Mouse (Mus musculus) heart, embryonic 15.5 days (tissue): ENCODE data around the gene Gm7271. TPM values are rescaled to one million over a fixed set of nuclear protein-coding genes. Genes with fewer than 3 reads are reported as not detected.

ENCODE experiments used
- ATAC-seq: fragments of 200-750 bp; cut with Nextera tagmentation; replicated peaks from 2 replicates; pipeline ENCODE4 v1.8.0; 2017; ENCODE audit warnings: low read depth, moderate TSS enrichment; ENCODE audit not compliant: insufficient number of reproducible peaks, insufficient read depth, low FRiP score
- H3K27ac ChIP-seq: fragments of 300-500 bp; sonication (generic); 2 replicates; pipeline ENCODE4 v1.5.1; 2015; ENCODE audit warnings: mild to moderate bottlenecking, inconsistent platforms
- H3K27me3 ChIP-seq: fragments of 300-500 bp; sonication (generic); 2 replicates; pipeline ENCODE4 v1.6.1; 2015; ENCODE audit warnings: inconsistent platforms
- H3K36me3 ChIP-seq: fragments of 300-500 bp; sonication (generic); 2 replicates; pipeline ENCODE4 v1.6.1; 2015; ENCODE audit warnings: mild to moderate bottlenecking, inconsistent platforms
- H3K4me1 ChIP-seq: fragments of 300-500 bp; sonication (generic); replicated peaks from 2 replicates; pipeline ENCODE4 v1.6.1; 2015; ENCODE audit warnings: inconsistent platforms
- H3K4me2 ChIP-seq: fragments of 300-500 bp; sonication (generic); 2 replicates; pipeline ENCODE4 v1.6.1; 2015; ENCODE audit warnings: inconsistent platforms, mild to moderate bottlenecking, moderate library complexity
- H3K4me3 ChIP-seq: fragments of 300-500 bp; sonication (generic); 2 replicates; pipeline ENCODE4 v1.5.1; 2015; ENCODE audit warnings: mild to moderate bottlenecking, inconsistent platforms
- H3K9ac ChIP-seq: fragments of 300-500 bp; sonication (generic); 2 replicates; pipeline ENCODE4 v1.6.1; 2015; ENCODE audit warnings: mild to moderate bottlenecking, inconsistent platforms
- H3K9me3 ChIP-seq: fragments of 300-500 bp; sonication (generic); replicated peaks from 2 replicates; pipeline ENCODE4 v1.6.1; 2016; ENCODE audit warnings: inconsistent platforms
- WGBS: fragments of 180-500 bp; shearing (Covaris S2); methylation state at CpG from one replicate; pipeline ENCODE4 v1.1.7; 2015; ENCODE audit warnings: mixed read lengths; 5-methylcytosine and 5-hydroxymethylcytosine counted together
- polyA plus RNA-seq: library from polyadenylated mRNA; unstranded; fragments of >200 nt; fragmentation: Nextera tagmentation; extraction: Ambion mirVana; gene quantifications from 2 replicates; pipeline ENCODE4 v1.2.1, GENCODE M21; 2015

The Gm7271 gene
- polyA plus RNA-seq, 1 experiment from 2014 or later: not detected

DNA sequence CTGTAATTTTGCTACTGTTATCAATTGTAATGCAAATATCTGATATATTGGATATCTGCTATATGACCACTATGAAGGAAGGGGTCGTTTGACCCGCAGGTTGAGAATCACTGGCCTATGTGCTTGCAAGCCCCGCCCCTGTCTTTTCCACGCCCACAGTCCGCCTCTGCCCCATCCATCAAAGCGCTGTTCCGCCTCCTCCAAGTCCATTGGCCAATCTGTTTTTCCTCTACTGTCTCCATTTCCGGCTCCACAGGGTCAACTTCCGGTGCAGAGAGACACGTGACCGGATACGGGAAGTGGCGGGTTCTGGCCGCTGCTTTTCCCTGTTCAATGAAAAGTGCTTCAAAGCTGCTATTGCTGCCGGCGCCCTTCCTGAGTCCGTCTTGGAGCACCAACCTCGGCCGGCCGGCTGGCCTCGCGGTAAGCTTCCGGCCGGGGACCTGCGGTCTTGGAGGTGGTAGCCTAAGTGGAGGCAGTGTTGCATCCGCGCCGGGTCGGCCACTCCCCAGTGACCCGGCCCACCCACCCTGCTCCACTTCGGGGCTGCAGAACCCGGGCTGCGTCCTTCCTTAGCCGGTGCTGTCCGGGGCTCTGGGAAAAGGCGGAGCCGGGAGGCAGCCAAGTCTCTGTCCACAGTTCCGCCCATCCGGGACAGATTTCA lies 45.3 kb downstream of the Gm7271 start, which contains the start of gene Exoc1:
Gene Exoc1, plus strand, starts transcription at position 272 of the 664 bp plus-strand sequence.
- Histone ChIP-seq H3K27me3 (no peaks in the 10 kb centered on the region), H3K36me3 (peaks cover 4% of the 10 kb centered on the region; the same call in 1 of the 2 replicates), H3K4me2 (peak within 1 kb of the TSS; percentile 67), H3K27ac (peak within 1 kb of the TSS; percentile 80), H3K9ac (peak within 1 kb of the TSS; percentile 72), H3K4me3 (peak within 1 kb of the TSS; percentile 78), H3K9me3 (no peaks in the 10 kb centered on the region), H3K4me1 (peaks cover 8% of the 10 kb centered on the region)
- under 1% methylated on average over 39 of the region's 39 CpGs for WGBS
- ATAC-seq: peak; percentile 99

DNA sequence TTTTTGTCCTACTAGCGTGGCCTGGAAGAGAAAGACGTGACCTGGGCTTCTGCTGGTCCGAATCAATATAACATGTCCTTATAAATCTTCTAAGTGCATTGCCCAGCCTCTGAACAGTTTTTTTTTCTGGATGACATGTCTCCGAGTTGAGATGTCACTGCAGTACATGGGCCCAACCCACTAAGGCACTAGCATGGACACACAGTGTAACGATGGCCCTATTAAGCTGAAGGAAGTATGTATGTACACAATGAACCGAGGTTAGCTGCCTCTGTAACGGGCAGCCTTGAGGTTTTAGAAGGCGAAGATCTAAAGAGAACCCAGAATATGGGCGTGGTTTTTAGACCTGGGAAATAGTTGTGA lies 45.8 kb downstream of the Gm7271 start:
- H3K27ac ChIP-seq: peak overlapping the region; percentile 80
- H3K27me3 ChIP-seq: no peaks in the 10 kb centered on the region
- H3K4me2 ChIP-seq: peak overlapping the region; percentile 67
- H3K4me3 ChIP-seq: peak overlapping the region; percentile 78
- ATAC-seq: no peak
- H3K9ac ChIP-seq: peak overlapping the region; percentile 72
- peaks cover 8% of the 10 kb centered on the region for H3K4me1 ChIP-seq
- no peaks in the 10 kb centered on the region for H3K9me3 ChIP-seq
- 8% methylated on average over 9 of the region's 9 CpGs for WGBS
- H3K36me3 ChIP-seq: peaks cover 4% of the 10 kb centered on the region; the same call in 1 of the 2 replicates

DNA sequence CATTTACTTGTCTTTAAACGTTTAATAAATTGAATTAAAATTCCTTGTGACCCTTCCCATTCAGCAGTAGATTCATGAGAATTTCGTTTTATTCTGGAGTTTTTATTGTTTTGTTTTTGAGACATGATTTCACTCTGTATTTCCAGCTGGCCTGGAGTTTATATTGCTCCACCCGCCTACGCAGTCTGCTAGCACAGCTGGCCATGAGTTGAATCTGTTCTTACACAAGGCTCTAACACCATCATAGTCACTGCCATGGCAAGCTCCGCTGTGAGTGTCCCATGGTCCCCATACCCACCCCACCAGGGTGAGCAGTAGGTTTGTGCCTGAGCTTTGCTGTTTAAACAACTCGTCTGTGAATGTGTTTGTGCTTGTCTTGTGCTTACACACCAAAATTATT lies 49.3 kb downstream of the Gm7271 start:
- Histone ChIP-seq H3K27ac (no peak overlapping the region), H3K36me3 (peaks cover 31% of the 10 kb centered on the region; the same call in 1 of the 2 replicates), H3K4me2 (no peak overlapping the region), H3K4me3 (no peak overlapping the region), H3K9me3 (no peaks in the 10 kb centered on the region), H3K4me1 (peaks cover 8% of the 10 kb centered on the region), H3K9ac (no peak overlapping the region), H3K27me3 (no peaks in the 10 kb centered on the region)
- ATAC-seq: no peak
- WGBS: 83% methylated on average over 6 of the region's 6 CpGs

DNA sequence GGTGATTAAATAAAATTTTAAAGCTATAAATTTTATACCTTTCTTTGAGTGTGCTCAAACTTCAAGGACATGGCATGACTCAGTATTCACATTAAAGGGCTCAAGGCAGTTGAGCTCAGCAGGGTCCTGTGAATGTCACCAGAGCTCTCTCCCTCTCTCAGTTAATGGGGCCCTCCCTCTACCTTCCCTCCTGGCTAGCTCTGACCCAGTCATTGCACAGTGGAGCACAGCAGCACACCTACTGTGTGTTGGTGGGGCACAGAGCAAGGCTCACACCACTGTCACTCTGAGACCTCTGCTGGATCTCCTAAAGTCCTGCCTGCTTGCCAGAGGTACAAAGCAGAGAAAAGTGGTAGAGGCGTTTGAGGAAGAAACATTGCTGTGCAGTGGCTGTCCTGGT lies 52.4 kb downstream of the Gm7271 start:
- no peak for ATAC-seq
- no peaks in the 10 kb centered on the region for H3K4me1 ChIP-seq
- 59% methylated on average over 1 of the region's 1 CpGs for WGBS
- H3K9me3 ChIP-seq: no peaks in the 10 kb centered on the region
- H3K27me3 ChIP-seq: no peaks in the 10 kb centered on the region
- peaks cover 42% of the 10 kb centered on the region for H3K36me3 ChIP-seq
- H3K9ac ChIP-seq: no peak overlapping the region
- H3K4me2 ChIP-seq: no peak overlapping the region
- H3K27ac ChIP-seq: no peak overlapping the region
- H3K4me3 ChIP-seq: no peak overlapping the region

DNA sequence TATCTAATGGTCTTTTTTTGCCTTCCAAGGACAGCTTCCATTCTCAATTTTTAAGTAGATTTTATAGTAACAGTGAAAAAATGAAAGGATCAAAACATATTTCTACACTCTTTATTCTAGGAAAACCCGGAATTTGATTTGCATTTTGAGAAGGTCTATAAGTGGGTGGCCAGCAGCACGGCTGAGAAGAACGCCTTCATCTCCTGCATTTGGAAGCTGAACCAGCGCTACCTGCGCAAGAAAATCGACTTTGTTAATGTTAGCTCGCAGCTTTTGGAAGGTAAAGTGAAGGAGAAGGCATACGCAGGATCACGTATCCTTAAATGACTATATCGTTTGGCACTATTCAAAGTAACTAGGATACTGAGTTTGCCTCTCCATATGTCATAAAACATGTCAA lies 53.7 kb downstream of the Gm7271 start:
- Histone ChIP-seq H3K27me3 (no peaks in the 10 kb centered on the region), H3K9ac (no peak overlapping the region), H3K9me3 (no peaks in the 10 kb centered on the region), H3K4me1 (no peaks in the 10 kb centered on the region), H3K36me3 (peaks cover 49% of the 10 kb centered on the region), H3K4me2 (no peak overlapping the region), H3K4me3 (no peak overlapping the region), H3K27ac (no peak overlapping the region)
- ATAC-seq: no peak
- 92% methylated on average over 10 of the region's 10 CpGs for WGBS

DNA sequence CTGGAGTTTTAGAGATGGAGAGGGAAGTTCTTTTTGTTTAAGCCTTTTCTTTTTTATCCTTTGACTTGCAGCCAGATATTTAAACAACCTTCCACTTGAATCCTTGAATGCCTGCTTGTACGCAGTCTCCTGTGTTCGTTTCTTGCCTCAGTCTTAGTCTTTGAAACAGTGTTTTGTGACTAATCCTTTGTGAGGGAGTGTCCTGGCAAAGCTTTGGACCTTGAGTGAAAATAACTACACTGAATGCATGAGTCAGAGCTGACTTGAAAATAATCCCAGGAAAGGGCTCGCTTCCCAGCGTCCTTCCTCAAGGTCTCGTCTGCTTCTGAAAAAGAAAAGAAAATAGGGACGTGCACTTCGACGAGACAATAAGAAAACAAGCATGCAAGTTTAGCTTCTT lies 56.3 kb downstream of the Gm7271 start:
- ATAC-seq: no peak
- H3K27ac ChIP-seq: peak overlapping the region; percentile 34
- 67% methylated on average over 8 of the region's 8 CpGs for WGBS
- no peaks in the 10 kb centered on the region for H3K9me3 ChIP-seq
- H3K4me1 ChIP-seq: no peaks in the 10 kb centered on the region
- H3K9ac ChIP-seq: no peak overlapping the region
- peaks cover 63% of the 10 kb centered on the region for H3K36me3 ChIP-seq
- no peak overlapping the region for H3K4me2 ChIP-seq
- H3K27me3 ChIP-seq: no peaks in the 10 kb centered on the region
- H3K4me3 ChIP-seq: no peak overlapping the region

DNA sequence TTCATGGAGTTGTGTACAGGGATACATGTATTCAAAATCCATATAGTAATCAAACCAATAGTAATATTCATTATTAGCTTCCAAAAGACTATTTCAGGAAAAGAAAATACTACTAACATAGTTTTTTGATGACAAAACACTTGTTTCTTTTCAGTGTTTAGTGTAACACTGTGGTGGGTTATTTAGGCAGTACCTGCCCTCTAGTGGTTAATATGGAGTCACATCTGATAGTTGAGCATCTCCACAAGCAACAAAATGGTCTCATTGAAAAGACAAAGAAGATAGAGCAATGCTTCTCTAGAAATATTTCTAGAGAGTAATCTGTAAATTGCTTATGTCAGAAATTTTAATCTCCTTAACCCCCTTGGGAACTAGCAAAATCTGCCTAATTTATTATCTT lies 57.0 kb downstream of the Gm7271 start:
- Histone ChIP-seq H3K36me3 (peaks cover 63% of the 10 kb centered on the region), H3K4me1 (no peaks in the 10 kb centered on the region), H3K4me2 (no peak overlapping the region), H3K4me3 (no peak overlapping the region), H3K9me3 (no peaks in the 10 kb centered on the region), H3K27me3 (no peaks in the 10 kb centered on the region), H3K9ac (no peak overlapping the region), H3K27ac (peak overlapping the region; percentile 34; the same call in 1 of the 2 replicates)
- ATAC-seq: no peak

DNA sequence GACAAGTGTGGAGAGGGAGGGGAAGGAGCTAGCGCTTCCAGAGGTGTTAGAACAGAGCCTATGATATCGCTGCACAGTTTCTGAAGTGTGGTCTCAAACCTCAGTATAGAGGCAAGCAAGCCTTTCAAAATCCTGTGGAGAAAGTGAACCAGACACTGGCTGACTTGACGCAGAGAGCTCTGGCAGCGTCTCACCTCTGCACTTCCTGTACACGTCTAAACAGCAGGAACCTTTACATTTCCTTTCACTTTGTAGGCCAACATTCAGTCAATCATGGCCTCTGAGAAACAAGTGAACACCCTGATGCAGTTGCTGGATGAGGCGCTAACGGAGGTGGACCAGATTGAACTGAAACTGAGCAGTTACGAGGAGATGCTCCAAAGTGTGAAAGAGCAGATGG lies 59.4 kb downstream of the Gm7271 start:
- H3K36me3 ChIP-seq: peaks cover 51% of the 10 kb centered on the region

DNA sequence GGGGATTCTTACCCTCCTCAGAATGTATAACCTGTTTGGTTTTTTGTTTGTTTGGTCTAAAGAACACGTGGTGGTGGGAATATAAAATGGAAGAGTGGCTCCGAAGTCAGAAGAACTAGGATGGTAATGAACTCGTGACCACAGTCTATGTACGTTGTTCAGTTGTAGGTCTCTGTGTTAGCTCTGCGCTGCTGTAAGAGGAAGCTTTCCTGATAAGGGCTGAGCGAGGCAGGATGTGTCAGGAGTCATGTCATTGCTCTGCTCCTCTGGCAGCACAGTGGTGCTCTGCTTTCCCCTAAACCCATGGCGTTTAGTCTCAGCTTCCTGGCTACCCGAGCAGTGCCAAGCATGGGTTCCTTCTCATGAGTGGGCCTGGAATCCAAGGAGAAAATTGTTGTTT lies 66.6 kb downstream of the Gm7271 start:
- Histone ChIP-seq H3K9me3 (no peaks in the 10 kb centered on the region), H3K4me2 (no peak overlapping the region), H3K27ac (no peak overlapping the region), H3K9ac (no peak overlapping the region), H3K27me3 (no peaks in the 10 kb centered on the region), H3K36me3 (peaks cover 21% of the 10 kb centered on the region), H3K4me1 (no peaks in the 10 kb centered on the region), H3K4me3 (no peak overlapping the region)
- ATAC-seq: no peak
- WGBS: 62% methylated on average over 8 of the region's 8 CpGs

More for the DNA sequence above, 59.4 kb downstream of the Gm7271 start:
- Histone ChIP-seq H3K4me1 (no peaks in the 10 kb centered on the region), H3K4me2 (no peak overlapping the region), H3K27me3 (no peaks in the 10 kb centered on the region), H3K9ac (no peak overlapping the region), H3K9me3 (no peaks in the 10 kb centered on the region), H3K4me3 (no peak overlapping the region), H3K27ac (no peak overlapping the region)
- no peak for ATAC-seq
- WGBS: 84% methylated on average over 8 of the region's 8 CpGs

DNA sequence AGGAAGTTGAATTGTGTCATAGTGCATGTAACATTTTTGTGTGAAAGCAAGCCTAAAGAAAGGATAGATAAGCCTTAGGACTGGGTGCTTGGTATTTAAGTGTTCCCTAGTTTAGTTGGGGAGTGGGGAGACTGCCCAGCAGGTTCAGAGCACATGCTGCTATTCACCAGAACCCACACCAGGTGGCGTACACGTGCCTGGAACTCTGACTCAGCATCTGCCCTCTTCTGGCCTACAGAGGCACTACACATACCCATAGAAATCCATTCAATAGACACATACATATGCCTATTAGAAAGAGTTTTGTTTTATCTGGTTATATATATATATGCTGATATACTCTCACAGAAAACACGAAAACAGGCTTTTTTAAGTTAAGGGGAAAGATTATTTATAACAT lies 81.5 kb downstream of the Gm7271 start:
- no peak for ATAC-seq
- H3K27me3 ChIP-seq: no peaks in the 10 kb centered on the region
- H3K27ac ChIP-seq: no peak overlapping the region
- H3K9ac ChIP-seq: no peak overlapping the region
- H3K4me1 ChIP-seq: no peaks in the 10 kb centered on the region
- H3K9me3 ChIP-seq: no peaks in the 10 kb centered on the region
- H3K4me3 ChIP-seq: no peak overlapping the region
- peaks cover 62% of the 10 kb centered on the region for H3K36me3 ChIP-seq
- 39% methylated on average over 3 of the region's 3 CpGs for WGBS
- H3K4me2 ChIP-seq: no peak overlapping the region
